Mouse (Mus musculus) forebrain, postnatal 0 days (tissue): ENCODE results near the gene Stk33. TPM values are rescaled to one million over a fixed set of nuclear protein-coding genes. Genes with fewer than 3 reads are reported as not detected.

Experiments
- ATAC-seq: fragments of 200-750 bp; cut with Nextera tagmentation; 2 replicates; pipeline ENCODE4 v1.8.0; 2017; ENCODE audit warnings: mild to moderate bottlenecking, moderate library complexity
- DNase-seq: peaks from one replicate; pipeline ENCODE4 v3.0.0-alpha.2; 2015
- H3K27ac ChIP-seq: fragments of 300-500 bp; sonication (generic); 2 replicates; pipeline ENCODE4 v1.5.1; 2014; ENCODE audit warnings: low read depth, mild to moderate bottlenecking, antibody characterized with exemption, low read length, moderate library complexity, mixed read lengths
- H3K27me3 ChIP-seq: fragments of 300-500 bp; sonication (generic); 2 replicates; pipeline ENCODE4 v1.6.1; 2014; ENCODE audit warnings: mild to moderate bottlenecking, low read length, mixed read lengths; ENCODE audit not compliant: insufficient read depth
- H3K36me3 ChIP-seq: fragments of 300-500 bp; sonication (generic); 2 replicates; pipeline ENCODE4 v1.6.1; 2014; ENCODE audit warnings: mild to moderate bottlenecking, moderate library complexity; ENCODE audit not compliant: insufficient read depth
- H3K4me1 ChIP-seq: fragments of 300-500 bp; sonication (generic); 2 replicates; pipeline ENCODE4 v1.6.1; 2014; ENCODE audit warnings: antibody characterized with exemption; ENCODE audit not compliant: insufficient read depth
- H3K4me2 ChIP-seq: fragments of 300-500 bp; sonication (generic); 2 replicates; pipeline ENCODE4 v1.6.1; 2014; ENCODE audit warnings: low read depth, mild to moderate bottlenecking, moderate library complexity
- H3K4me3 ChIP-seq: fragments of 300-500 bp; sonication (generic); 2 replicates; pipeline ENCODE4 v1.5.1; 2014; ENCODE audit warnings: low read depth, low read length, mixed read lengths
- H3K9ac ChIP-seq: fragments of 300-500 bp; sonication (generic); 2 replicates; pipeline ENCODE4 v1.6.1; 2014; ENCODE audit warnings: mild to moderate bottlenecking
- H3K9me3 ChIP-seq: fragments of 300-500 bp; sonication (generic); 2 replicates; pipeline ENCODE4 v1.6.1; 2016; ENCODE audit warnings: low read length
- CTCF ChIP-seq: sonication (generic); IDR thresholded peaks from 2 replicates; pipeline ENCODE4 v1.5.1; 2016; ENCODE audit warnings: antibody characterized with exemption, control low read depth, low read depth
- WGBS: fragments of 180-500 bp; shearing (Covaris S2); extraction: QIAGEN DNeasy Blood & Tissue Kit; methylation state at CpG from one replicate; pipeline ENCODE4 v1.1.7; 2014; 5-methylcytosine and 5-hydroxymethylcytosine counted together
- polyA plus RNA-seq: library from polyadenylated mRNA; unstranded; fragments of >200 nt; fragmentation: Nextera tagmentation; extraction: Ambion mirVana; gene quantifications from 2 replicates; pipeline ENCODE4 v1.2.1, GENCODE M21; 2015
- total RNA-seq: library from RNA; depleted of rRNA; stranded (reverse); fragments of >200 nt; gene quantifications from 2 replicates; pipeline ENCODE4 v1.2.3, GENCODE M21; 2014; rRNA removed

Stk33 gene
- total RNA-seq (5.2 and 9.7 TPM in 2 replicates), polyA plus RNA-seq (4.2 and 5.3 TPM in 2 replicates)

DNA sequence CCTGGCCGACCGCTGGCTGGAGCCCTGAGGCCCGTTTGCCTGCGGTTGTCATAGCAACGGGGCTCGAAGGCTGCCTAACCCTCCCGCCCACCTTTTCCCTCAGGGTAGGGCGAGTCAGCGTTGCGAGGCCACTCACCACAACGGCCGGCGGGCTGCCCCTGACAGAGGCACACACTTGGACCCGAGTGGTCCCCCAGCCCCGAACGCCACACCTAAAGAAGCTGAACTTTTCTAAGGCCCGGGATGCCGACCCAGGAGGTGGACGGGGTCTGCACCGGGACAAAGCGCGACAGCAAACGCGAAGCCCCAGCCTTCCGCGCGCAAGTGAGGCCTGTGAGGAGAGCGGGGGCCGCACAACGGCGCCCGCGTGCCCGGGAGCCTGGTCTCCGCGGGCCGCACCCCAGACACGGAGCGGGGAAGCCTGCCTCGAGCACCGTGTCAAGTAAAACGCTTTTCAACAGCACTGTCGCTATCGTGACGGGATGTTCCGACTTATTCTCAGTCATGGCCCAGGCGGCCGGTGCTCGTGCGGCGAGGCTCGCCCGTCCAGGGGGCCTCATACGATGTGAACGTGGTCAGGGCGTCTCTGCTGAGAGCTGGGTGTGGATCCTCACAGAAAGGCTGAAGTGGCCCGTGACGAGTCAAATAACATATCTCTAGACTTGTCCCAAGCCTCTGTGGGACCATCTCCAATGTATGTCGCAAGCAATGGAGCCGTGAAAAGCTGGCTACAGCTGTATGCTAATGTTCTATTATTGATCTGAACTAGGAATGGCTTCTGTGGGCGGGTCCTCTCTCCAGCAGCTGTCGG is at the start of gene Stk33:
Gene Stk33 (minus strand): TSS at position 301 of the 811 bp plus-strand sequence.
- Histone ChIP-seq H3K4me2 (peak within 1 kb of the TSS; percentile 93), H3K4me3 (peak within 1 kb of the TSS; percentile 52), H3K36me3 (no peaks in the 10 kb centered on the region), H3K9me3 (no peaks in the 10 kb centered on the region), H3K27me3 (peaks cover 4% of the 10 kb centered on the region; the same call in 1 of the 2 replicates), H3K27ac (peak within 1 kb of the TSS; percentile 62), H3K9ac (peak within 1 kb of the TSS; percentile 63), H3K4me1 (peaks cover 6% of the 10 kb centered on the region; the same call in 1 of the 2 replicates)
- peak; percentile 85 for ATAC-seq
- WGBS, result 1% methylated on average over 62 of the region's 62 CpGs
- peak; percentile 75 for DNase-seq
- TF ChIP-seq CTCF, result no peak

DNA sequence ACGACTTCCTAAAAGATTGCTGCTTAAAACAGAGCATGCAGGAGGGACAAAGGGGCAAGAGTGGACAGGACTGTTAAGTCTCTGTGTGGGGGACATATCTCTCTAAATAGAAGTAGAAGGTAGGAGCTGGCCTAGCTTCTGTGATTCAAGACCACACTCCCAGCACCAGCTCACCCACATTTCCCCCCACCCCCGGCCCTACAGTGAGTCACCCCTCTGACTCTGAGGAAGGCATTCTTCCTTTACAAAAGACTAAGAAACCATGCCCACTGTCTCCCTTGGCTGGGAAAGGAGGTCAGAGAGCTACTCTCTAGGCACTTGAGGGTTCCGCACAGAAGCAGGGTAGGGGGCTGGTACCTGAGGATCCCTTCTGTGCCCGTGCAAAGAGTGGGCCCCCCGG is 45.3 kb upstream of the Stk33 start:
- Histone ChIP-seq H3K27me3 (no peaks in the 10 kb centered on the region), H3K9ac (no peak overlapping the region), H3K4me3 (no peak overlapping the region), H3K4me2 (no peak overlapping the region), H3K27ac (no peak overlapping the region), H3K36me3 (no peaks in the 10 kb centered on the region), H3K4me1 (no peaks in the 10 kb centered on the region), H3K9me3 (no peaks in the 10 kb centered on the region)
- DNase-seq (no peak), ATAC-seq (no peak)
- TF ChIP-seq CTCF, result no peak
- WGBS, result 62% methylated on average over 5 of the region's 5 CpGs

DNA sequence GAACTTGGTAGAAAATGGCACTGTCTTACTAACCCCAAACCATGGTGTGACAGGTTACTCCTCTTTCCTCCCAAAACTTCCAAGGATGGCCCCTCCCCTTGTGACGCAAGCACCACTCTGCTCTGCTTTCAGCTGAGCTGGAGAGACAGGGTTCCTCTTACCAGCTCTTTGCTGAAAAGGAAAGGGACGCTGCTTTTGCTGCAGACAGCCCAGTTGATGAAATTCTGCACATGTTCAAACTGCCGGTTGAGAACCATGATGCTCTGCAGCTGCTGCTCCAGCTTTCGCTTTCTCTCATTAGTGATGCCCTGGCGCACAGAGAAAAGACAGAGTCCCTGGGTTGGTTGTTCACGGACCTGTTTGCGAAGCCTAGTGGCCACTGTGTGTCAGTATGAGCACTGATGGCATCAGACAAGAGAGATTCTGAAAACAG is 41.9 kb upstream of the Stk33 start:
- ATAC-seq (peak; percentile 83), DNase-seq (peak; percentile 52)
- H3K9me3 ChIP-seq, result no peaks in the 10 kb centered on the region
- TF ChIP-seq CTCF, result peak; percentile 39
- H3K4me1 ChIP-seq, result no peaks in the 10 kb centered on the region
- no peak overlapping the region for H3K27ac ChIP-seq
- no peak overlapping the region for H3K9ac ChIP-seq
- H3K27me3 ChIP-seq, result no peaks in the 10 kb centered on the region
- H3K4me2 ChIP-seq, result no peak overlapping the region
- H3K36me3 ChIP-seq, result no peaks in the 10 kb centered on the region
- no peak overlapping the region for H3K4me3 ChIP-seq
- WGBS, result 19% methylated on average over 7 of the region's 7 CpGs

DNA sequence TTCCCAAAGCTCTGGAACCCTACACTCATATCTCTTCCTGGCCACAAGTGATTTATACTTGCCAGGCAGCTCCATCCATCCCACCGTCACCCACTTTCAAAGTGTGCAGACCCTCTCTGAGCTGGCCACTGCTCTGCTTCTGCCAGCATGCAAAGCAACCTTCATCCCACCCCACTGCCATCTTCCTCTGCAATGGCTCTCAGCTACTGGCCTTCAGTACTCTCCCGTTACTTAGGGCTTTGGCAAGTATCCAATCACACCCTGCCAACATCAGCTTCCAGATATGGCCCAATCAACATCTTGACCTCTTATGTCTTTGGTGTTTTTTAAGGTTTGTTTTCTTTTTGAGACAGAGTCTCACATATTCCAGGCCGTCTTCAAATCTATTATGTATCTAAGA is 39.0 kb upstream of the Stk33 start:
- Histone ChIP-seq H3K9ac (no peak overlapping the region), H3K4me1 (no peaks in the 10 kb centered on the region), H3K4me2 (no peak overlapping the region), H3K36me3 (no peaks in the 10 kb centered on the region), H3K9me3 (no peaks in the 10 kb centered on the region), H3K27me3 (no peaks in the 10 kb centered on the region), H3K27ac (no peak overlapping the region), H3K4me3 (no peak overlapping the region)
- no peak for DNase-seq
- TF ChIP-seq CTCF, result no peak
- WGBS, result 81% methylated on average over 3 of the region's 3 CpGs
- no peak for ATAC-seq

DNA sequence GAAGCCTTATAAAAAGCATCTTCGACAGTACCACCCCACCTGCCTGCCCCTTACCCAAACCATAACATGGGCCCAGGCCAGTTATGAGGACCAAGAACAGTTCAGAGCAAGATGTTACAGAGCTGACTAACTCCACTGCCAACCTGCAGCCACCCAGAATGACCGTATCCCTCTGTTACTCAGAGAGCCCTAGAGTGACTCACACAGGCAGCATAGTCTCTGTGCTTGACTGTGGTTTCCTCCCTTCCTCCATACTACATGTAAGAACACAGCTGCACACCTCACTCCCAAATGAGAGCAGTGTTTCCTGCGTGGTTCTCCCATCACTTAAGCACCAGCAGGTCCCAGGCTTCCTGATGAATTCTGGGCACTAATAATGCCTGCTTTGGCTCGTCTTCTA is 31.8 kb upstream of the Stk33 start:
- TF ChIP-seq CTCF, result no peak
- no peaks in the 10 kb centered on the region for H3K4me1 ChIP-seq
- H3K9ac ChIP-seq, result no peak overlapping the region
- H3K36me3 ChIP-seq, result no peaks in the 10 kb centered on the region
- no peak; the same call in 1 of the 2 replicates for ATAC-seq
- WGBS, result 60% methylated on average over 4 of the region's 4 CpGs
- DNase-seq, result no peak
- H3K27ac ChIP-seq, result no peak overlapping the region
- no peaks in the 10 kb centered on the region for H3K27me3 ChIP-seq
- no peak overlapping the region for H3K4me3 ChIP-seq
- no peak overlapping the region for H3K4me2 ChIP-seq
- no peaks in the 10 kb centered on the region for H3K9me3 ChIP-seq

DNA sequence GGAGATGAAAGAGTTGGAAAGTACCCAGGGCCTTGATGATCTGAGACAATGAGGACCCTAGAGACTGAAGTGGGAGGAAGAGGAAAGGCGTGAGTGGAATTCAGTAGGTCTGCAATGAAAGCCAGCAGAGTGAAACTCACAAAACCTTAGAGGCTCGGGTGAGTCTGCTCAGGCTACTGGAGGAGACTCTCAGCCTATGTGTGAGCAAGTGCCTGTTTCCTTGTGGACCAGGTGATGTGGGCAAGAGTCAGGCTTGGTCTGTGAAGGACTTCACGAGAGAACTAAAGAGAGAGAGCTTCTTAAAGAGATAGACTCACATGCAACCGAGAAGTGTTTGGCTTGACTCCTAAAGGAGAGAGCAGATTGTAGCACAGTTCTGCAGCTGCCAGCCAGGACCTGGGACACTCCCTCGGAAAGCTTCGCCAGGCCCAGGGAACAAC is 29.4 kb upstream of the Stk33 start:
- H3K4me1 ChIP-seq, result no peaks in the 10 kb centered on the region
- no peak overlapping the region for H3K4me3 ChIP-seq
- 33% methylated on average over 6 of the region's 6 CpGs for WGBS
- no peaks in the 10 kb centered on the region for H3K9me3 ChIP-seq
- no peaks in the 10 kb centered on the region for H3K27me3 ChIP-seq
- H3K36me3 ChIP-seq, result no peaks in the 10 kb centered on the region
- no peak for TF ChIP-seq CTCF
- H3K4me2 ChIP-seq, result no peak overlapping the region
- no peak overlapping the region for H3K27ac ChIP-seq
- no peak for DNase-seq
- no peak for ATAC-seq
- H3K9ac ChIP-seq, result no peak overlapping the region

DNA sequence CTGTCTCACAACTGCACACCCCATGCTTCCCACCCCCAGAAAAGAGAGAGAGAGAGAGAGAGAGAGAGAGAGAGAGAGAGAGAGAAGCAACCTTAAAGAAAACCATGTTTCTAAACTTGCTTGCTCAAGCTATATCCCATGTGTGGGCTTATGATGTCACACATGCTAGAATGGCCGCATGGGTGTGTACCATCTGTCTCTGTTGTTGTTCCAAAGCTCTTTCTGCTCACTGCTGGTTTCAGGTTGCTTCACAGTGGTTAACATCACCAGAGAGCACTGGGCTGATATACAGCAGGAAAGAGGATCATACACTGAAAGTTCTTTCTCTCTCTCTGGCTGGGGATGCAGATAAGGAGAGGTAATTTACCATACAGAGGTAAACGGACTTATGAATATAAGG is 28.7 kb upstream of the Stk33 start:
- Histone ChIP-seq H3K27me3 (no peaks in the 10 kb centered on the region), H3K4me2 (no peak overlapping the region), H3K9ac (no peak overlapping the region), H3K4me3 (no peak overlapping the region), H3K36me3 (no peaks in the 10 kb centered on the region), H3K27ac (no peak overlapping the region), H3K4me1 (no peaks in the 10 kb centered on the region), H3K9me3 (no peaks in the 10 kb centered on the region)
- TF ChIP-seq CTCF, result no peak
- no peak for ATAC-seq
- no peak for DNase-seq
- WGBS, result 46% methylated on average over 2 of the region's 2 CpGs
